Mouse (Mus musculus): ENCODE results near the gene Tsc22d2.

Tsc22d2 gene

DNA sequence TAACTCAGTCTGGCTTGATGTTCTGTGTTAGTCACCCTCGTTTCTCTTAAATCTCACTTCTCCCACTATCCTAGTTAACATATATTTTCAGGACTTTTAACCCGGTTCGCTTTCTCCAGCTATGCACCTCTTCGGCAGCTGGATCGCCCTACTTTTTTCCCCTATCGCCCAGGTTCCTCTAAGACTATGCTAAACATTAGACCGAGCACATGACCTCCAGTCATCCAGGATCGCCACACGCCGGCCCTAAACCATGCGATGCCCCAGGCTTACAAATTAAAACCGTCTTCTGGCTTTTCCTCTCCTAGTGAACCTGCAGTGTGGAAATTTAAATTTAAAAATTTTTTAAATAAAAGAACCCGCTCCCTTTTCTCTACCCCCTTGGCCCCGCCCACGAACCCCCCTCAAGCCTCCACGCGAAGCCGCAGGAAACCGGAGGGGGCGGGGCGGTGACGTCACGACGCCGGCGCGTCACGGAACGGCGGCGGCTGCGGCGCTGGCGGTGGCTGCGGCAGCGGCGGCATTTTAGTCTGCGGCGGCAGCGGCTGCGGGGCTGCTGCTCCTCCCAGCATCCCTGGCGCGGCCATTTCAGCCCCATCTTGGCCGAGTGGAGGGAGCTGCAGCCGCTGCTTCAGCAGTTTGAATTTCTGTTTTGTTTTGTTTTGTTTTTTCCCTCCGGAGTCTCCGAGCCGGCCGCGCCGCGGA lies at the start of gene Tsc22d2:
Tsc22d2 (plus strand) TSS at position 482 of the 705 bp plus-strand sequence.
- Histone ChIP-seq H3K27me3 (ENCODE audit: control insufficient read depth, insufficient read depth, low read length, poor library complexity, severe bottlenecking) (no peaks in the 10 kb centered on the region), H3K36me3 (ENCODE audit: control insufficient read depth, insufficient read depth, low read length, poor library complexity, severe bottlenecking) (no peaks in the 10 kb centered on the region)
- DNase-seq (ENCODE audit: low read depth, low spot score) = peak; percentile 97

GRCm38 (mm10) chr3:58366756-58367155 lies 47.8 kb upstream of the Tsc22d2 start:
- DNase-seq (ENCODE audit: low read depth, low spot score) = no peak
- no peaks in the 10 kb centered on the region for H3K27me3 ChIP-seq (ENCODE audit: control insufficient read depth, insufficient read depth, low read length, poor library complexity, severe bottlenecking)
- no peaks in the 10 kb centered on the region for H3K36me3 ChIP-seq (ENCODE audit: control insufficient read depth, insufficient read depth, low read length, poor library complexity, severe bottlenecking)

DNA sequence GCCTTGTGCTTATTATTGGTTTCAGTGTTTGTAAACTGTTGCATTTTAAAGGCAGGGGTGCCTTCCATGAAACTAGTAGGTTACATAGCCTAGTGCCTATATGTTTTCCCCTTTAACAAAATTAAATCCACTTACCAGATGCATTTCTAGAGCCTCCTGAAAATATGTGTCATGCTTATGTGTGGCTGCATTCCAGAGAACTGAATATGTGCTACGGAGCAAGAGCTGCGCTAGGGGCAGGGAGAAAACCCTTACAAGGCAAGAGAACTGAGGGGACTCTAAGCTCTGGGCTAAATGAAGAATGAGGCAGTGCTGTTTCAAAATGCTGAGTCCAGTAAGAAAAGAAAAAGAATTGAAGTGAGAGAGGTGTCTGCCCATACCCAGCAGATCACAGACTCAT lies 43.7 kb upstream of the Tsc22d2 start:
- Histone ChIP-seq H3K36me3 (ENCODE audit: control insufficient read depth, insufficient read depth, low read length, poor library complexity, severe bottlenecking) (no peaks in the 10 kb centered on the region), H3K27me3 (ENCODE audit: control insufficient read depth, insufficient read depth, low read length, poor library complexity, severe bottlenecking) (no peaks in the 10 kb centered on the region)
- no peak for DNase-seq (ENCODE audit: low read depth, low spot score)

DNA sequence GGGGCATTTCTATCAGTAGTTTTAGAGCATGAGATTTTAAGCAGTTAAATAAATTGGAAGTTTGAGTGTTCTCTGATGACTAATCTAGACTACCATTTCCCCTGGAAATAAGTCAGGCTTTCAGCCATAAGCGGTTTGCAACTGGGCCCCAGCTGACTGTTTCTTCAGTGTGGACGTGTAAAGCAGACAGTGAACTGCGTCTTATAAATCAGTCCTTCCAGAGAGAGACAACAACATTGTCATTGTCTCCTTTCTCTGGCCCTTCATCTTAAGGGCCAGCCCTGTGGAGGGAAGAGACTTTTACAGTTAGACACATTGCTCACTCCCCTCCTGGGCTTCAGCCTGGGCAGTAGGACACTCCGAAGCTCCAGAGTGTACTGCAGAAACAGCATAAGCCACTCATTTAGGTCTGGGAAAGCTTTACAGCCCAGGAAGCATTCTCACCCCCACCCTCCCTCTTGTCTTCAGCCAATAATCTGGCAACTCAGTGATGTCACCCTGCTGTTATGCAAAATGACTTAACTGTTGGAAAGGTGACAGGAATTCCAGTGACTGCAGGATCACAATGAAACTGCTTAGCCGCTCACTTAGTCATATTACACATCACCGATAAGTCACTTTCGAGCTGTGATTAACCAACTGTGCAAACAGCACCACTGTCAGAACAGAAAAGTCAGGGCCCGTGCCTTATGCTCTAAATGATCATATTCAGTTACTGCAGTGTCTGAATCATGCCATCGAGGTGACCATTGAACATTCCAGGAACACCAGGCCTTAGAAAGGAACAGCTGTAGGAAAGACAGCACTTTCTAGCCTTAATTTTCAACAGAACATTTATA lies 42.2 kb upstream of the Tsc22d2 start:
- Histone ChIP-seq H3K27me3 (ENCODE audit: control insufficient read depth, insufficient read depth, low read length, poor library complexity, severe bottlenecking) (no peaks in the 10 kb centered on the region), H3K36me3 (ENCODE audit: control insufficient read depth, insufficient read depth, low read length, poor library complexity, severe bottlenecking) (no peaks in the 10 kb centered on the region)
- DNase-seq (ENCODE audit: low read depth, low spot score) = no peak

- DNase-seq (ENCODE audit: low read depth, low spot score) = no peak
- H3K27me3 ChIP-seq (ENCODE audit: control insufficient read depth, insufficient read depth, low read length, poor library complexity, severe bottlenecking) = no peaks in the 10 kb centered on the region
- no peaks in the 10 kb centered on the region for H3K36me3 ChIP-seq (ENCODE audit: control insufficient read depth, insufficient read depth, low read length, poor library complexity, severe bottlenecking)
Observed at GRCm38 (mm10) chr3:58372905-58373208, 41.7 kb upstream of the Tsc22d2 start.

DNA sequence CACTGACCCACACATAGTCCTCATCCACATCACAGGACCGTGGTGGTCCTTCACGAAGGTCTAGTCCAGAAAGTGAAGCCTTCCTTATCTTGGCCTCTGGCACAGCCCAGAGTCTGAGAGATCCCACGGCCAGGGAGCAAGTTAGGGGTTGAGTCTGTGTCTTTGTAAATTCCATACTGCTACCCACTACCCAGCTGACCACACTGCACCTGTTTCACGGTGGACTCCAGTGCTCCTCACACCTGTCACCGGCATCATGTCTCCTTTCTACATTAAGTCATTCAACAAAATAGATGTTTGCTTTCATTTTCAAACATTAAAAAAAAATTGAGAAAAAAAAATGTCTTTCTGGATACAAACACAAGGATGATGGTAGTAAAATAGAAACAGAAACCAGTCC lies 40.2 kb upstream of the Tsc22d2 start:
- no peaks in the 10 kb centered on the region for H3K36me3 ChIP-seq (ENCODE audit: control insufficient read depth, insufficient read depth, low read length, poor library complexity, severe bottlenecking)
- no peaks in the 10 kb centered on the region for H3K27me3 ChIP-seq (ENCODE audit: control insufficient read depth, insufficient read depth, low read length, poor library complexity, severe bottlenecking)
- no peak for DNase-seq (ENCODE audit: low read depth, low spot score)

GRCm38 (mm10) chr3:58376713-58377112 lies 37.8 kb upstream of the Tsc22d2 start:
- DNase-seq (ENCODE audit: low read depth, low spot score) = no peak
- no peaks in the 10 kb centered on the region for H3K27me3 ChIP-seq (ENCODE audit: control insufficient read depth, insufficient read depth, low read length, poor library complexity, severe bottlenecking)
- no peaks in the 10 kb centered on the region for H3K36me3 ChIP-seq (ENCODE audit: control insufficient read depth, insufficient read depth, low read length, poor library complexity, severe bottlenecking)

DNA sequence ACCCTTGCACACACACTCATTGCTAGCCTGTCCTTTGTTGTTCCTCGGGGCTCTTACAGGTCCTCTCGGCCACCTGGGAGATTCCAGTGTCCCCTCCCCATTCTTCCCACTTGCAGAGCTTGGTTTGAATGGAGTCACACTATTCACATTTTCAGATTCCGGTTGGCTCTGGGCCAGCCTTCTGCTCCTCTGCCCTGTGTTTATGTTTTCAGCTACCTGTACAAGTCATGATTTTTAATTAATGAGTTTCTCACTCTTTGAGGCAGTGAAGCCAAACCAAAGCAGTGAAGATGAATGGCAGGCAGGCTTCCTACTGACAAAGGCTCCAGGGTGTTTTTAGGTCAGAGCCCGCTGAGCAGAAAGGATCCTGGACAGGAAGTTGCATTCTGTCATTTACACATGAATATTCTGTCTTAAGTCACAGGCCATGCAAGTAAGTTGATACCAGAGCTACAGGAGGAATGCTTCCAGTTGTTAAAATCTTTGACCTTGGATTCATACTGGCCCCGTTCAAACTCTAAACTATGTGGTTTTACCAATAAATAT lies 36.9 kb upstream of the Tsc22d2 start:
- Histone ChIP-seq H3K27me3 (ENCODE audit: control insufficient read depth, insufficient read depth, low read length, poor library complexity, severe bottlenecking) (no peaks in the 10 kb centered on the region), H3K36me3 (ENCODE audit: control insufficient read depth, insufficient read depth, low read length, poor library complexity, severe bottlenecking) (no peaks in the 10 kb centered on the region)
- no peak for DNase-seq (ENCODE audit: low read depth, low spot score)

- no peak for DNase-seq (ENCODE audit: low read depth, low spot score)
- Histone ChIP-seq H3K36me3 (ENCODE audit: control insufficient read depth, insufficient read depth, low read length, poor library complexity, severe bottlenecking) (no peaks in the 10 kb centered on the region), H3K27me3 (ENCODE audit: control insufficient read depth, insufficient read depth, low read length, poor library complexity, severe bottlenecking) (no peaks in the 10 kb centered on the region)
Observed at GRCm38 (mm10) chr3:58382676-58383075, 31.8 kb upstream of the Tsc22d2 start.

GRCm38 (mm10) chr3:58385060-58385459 lies 29.5 kb upstream of the Tsc22d2 start:
- no peak for DNase-seq (ENCODE audit: low read depth, low spot score)
- H3K36me3 ChIP-seq (ENCODE audit: control insufficient read depth, insufficient read depth, low read length, poor library complexity, severe bottlenecking) = no peaks in the 10 kb centered on the region
- no peaks in the 10 kb centered on the region for H3K27me3 ChIP-seq (ENCODE audit: control insufficient read depth, insufficient read depth, low read length, poor library complexity, severe bottlenecking)

- H3K36me3 ChIP-seq (ENCODE audit: control insufficient read depth, insufficient read depth, low read length, poor library complexity, severe bottlenecking) = no peaks in the 10 kb centered on the region
- no peak for DNase-seq (ENCODE audit: low read depth, low spot score)
- no peaks in the 10 kb centered on the region for H3K27me3 ChIP-seq (ENCODE audit: control insufficient read depth, insufficient read depth, low read length, poor library complexity, severe bottlenecking)
Observed at GRCm38 (mm10) chr3:58388731-58389130, 25.8 kb upstream of the Tsc22d2 start.

DNA sequence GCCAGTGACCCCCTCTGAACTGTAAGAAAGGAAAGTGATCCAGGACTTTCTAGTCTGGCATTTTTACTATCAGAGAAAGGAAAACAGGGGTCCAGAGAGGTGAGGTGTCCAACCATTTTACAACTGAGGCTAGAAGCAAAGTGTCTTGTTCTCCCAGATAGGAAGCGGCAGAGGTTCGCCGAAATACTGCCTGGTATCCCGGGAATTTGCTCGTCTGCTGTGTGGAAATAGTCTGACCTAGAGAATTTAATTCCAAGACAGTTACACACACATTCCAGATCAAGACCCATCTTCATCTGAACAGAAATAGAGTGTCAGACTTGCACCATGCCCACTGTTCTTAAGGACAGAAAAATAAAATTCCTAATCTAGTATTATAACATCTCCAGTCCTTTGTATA lies 16.0 kb upstream of the Tsc22d2 start:
- DNase-seq (ENCODE audit: low read depth, low spot score) = no peak
- no peaks in the 10 kb centered on the region for H3K36me3 ChIP-seq (ENCODE audit: control insufficient read depth, insufficient read depth, low read length, poor library complexity, severe bottlenecking)
- H3K27me3 ChIP-seq (ENCODE audit: control insufficient read depth, insufficient read depth, low read length, poor library complexity, severe bottlenecking) = no peaks in the 10 kb centered on the region

DNA sequence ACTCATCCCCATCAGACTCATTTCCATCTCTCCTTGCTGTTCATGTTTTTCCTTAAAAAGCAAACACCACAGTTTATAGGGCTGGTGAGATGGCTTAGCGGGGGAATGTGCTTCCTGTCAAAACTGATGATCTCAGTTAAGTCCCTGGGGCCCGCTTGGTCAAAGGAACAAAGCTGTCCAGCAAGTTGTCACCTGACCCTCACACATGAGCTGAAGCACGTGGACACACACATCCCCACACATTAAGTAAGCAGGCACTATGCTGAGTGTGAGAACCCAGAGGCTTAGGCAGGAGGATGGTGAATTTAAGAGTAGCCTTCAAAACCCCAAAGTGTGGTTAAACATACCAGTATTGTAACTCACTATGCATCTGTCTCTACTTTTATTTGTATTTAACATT lies 14.6 kb upstream of the Tsc22d2 start:
- no peaks in the 10 kb centered on the region for H3K36me3 ChIP-seq (ENCODE audit: control insufficient read depth, insufficient read depth, low read length, poor library complexity, severe bottlenecking)
- H3K27me3 ChIP-seq (ENCODE audit: control insufficient read depth, insufficient read depth, low read length, poor library complexity, severe bottlenecking) = no peaks in the 10 kb centered on the region
- no peak for DNase-seq (ENCODE audit: low read depth, low spot score)

DNA sequence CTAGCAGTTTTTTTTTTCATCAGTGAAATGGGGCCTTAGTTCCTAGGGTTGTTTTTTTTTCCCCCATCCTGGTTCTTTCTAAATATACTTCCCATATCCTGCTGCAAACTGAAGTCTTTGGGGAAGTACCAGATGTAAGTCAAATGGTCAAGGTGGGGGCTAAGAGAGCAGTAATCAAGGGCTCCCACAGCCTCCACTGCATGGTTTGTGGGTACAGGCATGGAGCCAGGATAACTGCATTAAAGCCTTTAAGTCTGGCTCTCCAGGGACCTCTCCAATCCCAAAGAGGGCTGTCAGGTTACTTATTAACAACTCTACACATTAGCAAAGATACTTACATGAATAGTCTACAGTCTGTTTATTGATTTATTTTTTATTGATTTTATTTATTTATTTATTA lies 2.8 kb upstream of the Tsc22d2 start:
- Histone ChIP-seq H3K27me3 (ENCODE audit: control insufficient read depth, insufficient read depth, low read length, poor library complexity, severe bottlenecking) (no peaks in the 10 kb centered on the region), H3K36me3 (ENCODE audit: control insufficient read depth, insufficient read depth, low read length, poor library complexity, severe bottlenecking) (no peaks in the 10 kb centered on the region)
- no peak for DNase-seq (ENCODE audit: low read depth, low spot score)

DNA sequence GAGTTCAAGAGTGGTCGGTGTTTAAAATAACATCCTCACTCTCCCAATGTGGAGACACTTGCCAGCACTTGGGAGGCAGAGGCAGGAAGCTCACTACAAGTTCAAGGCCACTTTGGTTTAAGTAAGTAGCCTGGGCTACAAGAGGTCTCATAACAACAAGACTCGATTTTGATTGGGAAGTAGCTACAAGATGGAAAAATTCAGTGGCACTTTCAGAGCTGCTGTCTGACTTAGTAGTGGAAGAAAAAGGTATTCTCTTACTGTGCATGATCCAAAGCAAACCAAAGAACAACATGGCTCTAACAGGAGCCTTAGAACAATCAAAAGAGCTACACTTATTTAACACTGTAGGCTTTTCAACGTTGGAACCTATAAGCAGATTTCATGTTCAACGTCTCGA lies 844 bp upstream of the Tsc22d2 start:
- DNase-seq (ENCODE audit: low read depth, low spot score) = peak; percentile 20
- Histone ChIP-seq H3K27me3 (ENCODE audit: control insufficient read depth, insufficient read depth, low read length, poor library complexity, severe bottlenecking) (no peaks in the 10 kb centered on the region), H3K36me3 (ENCODE audit: control insufficient read depth, insufficient read depth, low read length, poor library complexity, severe bottlenecking) (no peaks in the 10 kb centered on the region)
